Mouse (Mus musculus): ENCODE measurements around the gene Car1. TPM values are rescaled to one million over a fixed set of nuclear protein-coding genes. Genes with fewer than 3 reads are reported as not detected.
"Not testable (repeated sequence)": the region's sequence is repeated elsewhere in the genome, so short reads cannot be mapped to it uniquely, and the experiment has no call there.

Gene Car1
- polyA plus RNA-seq, 1 experiment from 2014 or later, result 0.15 TPM

- no peak overlapping the region for H3K27ac ChIP-seq (ENCODE audit: low read length)
- H3K4me2 ChIP-seq (ENCODE audit: low read depth, low read length), result no peak overlapping the region
- no peaks in the 10 kb centered on the region for H3K36me3 ChIP-seq (ENCODE audit: control insufficient read depth, insufficient read depth, low read length)
- WGBS, result 69% methylated on average over 1 of the region's 1 CpGs
- H3K27me3 ChIP-seq (ENCODE audit: control insufficient read depth, insufficient read depth, low read depth, low read length), result no peaks in the 10 kb centered on the region
- no peaks in the 10 kb centered on the region for H3K4me1 ChIP-seq (replicated peaks; ENCODE audit: control insufficient read depth, insufficient read depth, low read length)
- H3K4me3 ChIP-seq (ENCODE audit: low read length), result no peak overlapping the region
- H3K9ac ChIP-seq (ENCODE audit: low read length), result no peak overlapping the region
- no peak for ATAC-seq (ENCODE audit: low read depth)
- H3K9me3 ChIP-seq (ENCODE audit: control insufficient read depth, low read length), result no peaks in the 10 kb centered on the region
Measured at GRCm38 (mm10) chr3:14787607-14788006, 20.6 kb downstream of the Car1 start.

DNA sequence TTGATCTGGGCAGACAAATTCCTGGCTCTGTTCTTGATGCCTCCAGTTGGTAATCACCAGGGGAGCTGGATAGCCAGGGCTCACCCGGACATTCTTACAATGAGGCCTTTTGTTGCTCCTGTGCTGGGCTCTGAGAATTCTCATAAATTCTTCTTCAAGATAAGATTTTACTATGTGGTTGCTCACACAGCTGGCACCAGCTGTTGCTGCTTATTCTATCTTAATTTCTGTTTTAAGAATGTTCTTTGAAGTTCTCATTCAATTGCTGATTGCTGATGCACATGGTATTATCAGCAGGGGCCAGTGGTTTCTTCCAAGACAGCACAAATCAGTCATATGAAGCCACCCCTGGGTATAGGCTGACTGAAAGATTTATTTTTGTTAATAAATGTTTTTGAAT lies 21.0 kb downstream of the Car1 start:
- Histone ChIP-seq H3K27ac (ENCODE audit: low read length) (0 out of 2 replicates have a peak overlapping the region, but pooled peaks have one; percentile 2), H3K9me3 (ENCODE audit: control insufficient read depth, low read length) (no peaks in the 10 kb centered on the region)
- WGBS, result 29% methylated on average over 1 of the region's 1 CpGs

GRCm38 (mm10) chr3:14786551-14787079 lies 21.6 kb downstream of the Car1 start:
- 68% methylated on average over 2 of the region's 2 CpGs for WGBS
- H3K4me3 ChIP-seq (ENCODE audit: low read length), result no peak overlapping the region
- 0 out of 2 replicates have a peak overlapping the region, but pooled peaks have one; percentile 2 for H3K27ac ChIP-seq (ENCODE audit: low read length)
- H3K9me3 ChIP-seq (ENCODE audit: control insufficient read depth, low read length), result no peaks in the 10 kb centered on the region
- no peaks in the 10 kb centered on the region for H3K27me3 ChIP-seq (ENCODE audit: control insufficient read depth, insufficient read depth, low read depth, low read length)
- H3K4me1 ChIP-seq (replicated peaks; ENCODE audit: control insufficient read depth, insufficient read depth, low read length), result no peaks in the 10 kb centered on the region
- no peaks in the 10 kb centered on the region for H3K36me3 ChIP-seq (ENCODE audit: control insufficient read depth, insufficient read depth, low read length)
- H3K4me2 ChIP-seq (ENCODE audit: low read depth, low read length), result no peak overlapping the region
- no peak for ATAC-seq (ENCODE audit: low read depth)
- H3K9ac ChIP-seq (ENCODE audit: low read length), result no peak overlapping the region

More for the DNA sequence above, 21.0 kb downstream of the Car1 start:
- Histone ChIP-seq H3K9ac (ENCODE audit: low read length) (no peak overlapping the region), H3K27me3 (ENCODE audit: control insufficient read depth, insufficient read depth, low read depth, low read length) (no peaks in the 10 kb centered on the region), H3K4me3 (ENCODE audit: low read length) (no peak overlapping the region), H3K4me2 (ENCODE audit: low read depth, low read length) (no peak overlapping the region), H3K4me1 (replicated peaks; ENCODE audit: control insufficient read depth, insufficient read depth, low read length) (no peaks in the 10 kb centered on the region), H3K36me3 (ENCODE audit: control insufficient read depth, insufficient read depth, low read length) (no peaks in the 10 kb centered on the region)
- peak; percentile 54 for ATAC-seq (ENCODE audit: low read depth)

DNA sequence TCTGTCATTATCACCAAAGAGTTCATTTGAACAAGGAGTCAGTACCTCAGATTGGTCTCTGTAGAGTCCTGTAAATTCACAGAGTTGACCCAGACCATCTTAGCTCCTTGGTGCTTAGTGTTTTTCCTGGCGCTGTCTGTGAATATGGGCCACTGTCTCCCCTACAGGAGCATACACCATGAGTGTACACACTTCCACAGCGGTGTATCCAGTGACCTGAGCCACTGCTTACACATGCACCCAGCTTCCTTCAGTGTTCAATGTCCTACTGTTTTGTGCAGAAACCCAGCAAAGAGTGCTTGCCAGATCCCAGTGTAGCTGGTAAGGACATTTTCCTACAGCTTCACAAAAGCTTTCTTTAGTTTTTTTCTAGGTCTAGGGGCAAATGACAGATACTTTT lies 22.8 kb downstream of the Car1 start:
- Histone ChIP-seq H3K4me1 (replicated peaks; ENCODE audit: control insufficient read depth, insufficient read depth, low read length) (no peaks in the 10 kb centered on the region), H3K27me3 (ENCODE audit: control insufficient read depth, insufficient read depth, low read depth, low read length) (no peaks in the 10 kb centered on the region), H3K4me3 (ENCODE audit: low read length) (no peak overlapping the region), H3K27ac (ENCODE audit: low read length) (no peak overlapping the region), H3K9me3 (ENCODE audit: control insufficient read depth, low read length) (no peaks in the 10 kb centered on the region), H3K4me2 (ENCODE audit: low read depth, low read length) (no peak overlapping the region), H3K36me3 (ENCODE audit: control insufficient read depth, insufficient read depth, low read length) (no peaks in the 10 kb centered on the region), H3K9ac (ENCODE audit: low read length) (no peak overlapping the region)
- no peak for ATAC-seq (ENCODE audit: low read depth)
- WGBS, result 60% methylated on average over 2 of the region's 2 CpGs

GRCm38 (mm10) chr3:14783198-14783597 lies 25.0 kb downstream of the Car1 start:
- H3K4me3 ChIP-seq (ENCODE audit: low read length); H3K27me3 ChIP-seq (ENCODE audit: control insufficient read depth, insufficient read depth, low read depth, low read length); H3K4me1 ChIP-seq (replicated peaks; ENCODE audit: control insufficient read depth, insufficient read depth, low read length); H3K9ac ChIP-seq (ENCODE audit: low read length); H3K36me3 ChIP-seq (ENCODE audit: control insufficient read depth, insufficient read depth, low read length); H3K4me2 ChIP-seq (ENCODE audit: low read depth, low read length); H3K9me3 ChIP-seq (ENCODE audit: control insufficient read depth, low read length); H3K27ac ChIP-seq (ENCODE audit: low read length); ATAC-seq (ENCODE audit: low read depth): not testable (repeated sequence)
- 45% methylated on average over 5 of the region's 5 CpGs for WGBS

GRCm38 (mm10) chr3:14782365-14782764 lies 25.8 kb downstream of the Car1 start:
- not testable (repeated sequence) for ATAC-seq (ENCODE audit: low read depth); H3K4me2 ChIP-seq (ENCODE audit: low read depth, low read length); H3K4me1 ChIP-seq (replicated peaks; ENCODE audit: control insufficient read depth, insufficient read depth, low read length); H3K36me3 ChIP-seq (ENCODE audit: control insufficient read depth, insufficient read depth, low read length); H3K27ac ChIP-seq (ENCODE audit: low read length); H3K9me3 ChIP-seq (ENCODE audit: control insufficient read depth, low read length); H3K27me3 ChIP-seq (ENCODE audit: control insufficient read depth, insufficient read depth, low read depth, low read length); H3K4me3 ChIP-seq (ENCODE audit: low read length); H3K9ac ChIP-seq (ENCODE audit: low read length)
- WGBS, result 71% methylated on average over 3 of the region's 3 CpGs

- Histone ChIP-seq H3K4me3 (ENCODE audit: low read length) (no peak overlapping the region), H3K4me1 (replicated peaks; ENCODE audit: control insufficient read depth, insufficient read depth, low read length) (no peaks in the 10 kb centered on the region), H3K27ac (ENCODE audit: low read length) (no peak overlapping the region), H3K9ac (ENCODE audit: low read length) (no peak overlapping the region), H3K36me3 (ENCODE audit: control insufficient read depth, insufficient read depth, low read length) (no peaks in the 10 kb centered on the region), H3K9me3 (ENCODE audit: control insufficient read depth, low read length) (no peaks in the 10 kb centered on the region), H3K4me2 (ENCODE audit: low read depth, low read length) (no peak overlapping the region), H3K27me3 (ENCODE audit: control insufficient read depth, insufficient read depth, low read depth, low read length) (no peaks in the 10 kb centered on the region)
- 62% methylated on average over 2 of the region's 2 CpGs for WGBS
- no peak for ATAC-seq (ENCODE audit: low read depth)
Measured at GRCm38 (mm10) chr3:14780212-14780611, 28.0 kb downstream of the Car1 start.

DNA sequence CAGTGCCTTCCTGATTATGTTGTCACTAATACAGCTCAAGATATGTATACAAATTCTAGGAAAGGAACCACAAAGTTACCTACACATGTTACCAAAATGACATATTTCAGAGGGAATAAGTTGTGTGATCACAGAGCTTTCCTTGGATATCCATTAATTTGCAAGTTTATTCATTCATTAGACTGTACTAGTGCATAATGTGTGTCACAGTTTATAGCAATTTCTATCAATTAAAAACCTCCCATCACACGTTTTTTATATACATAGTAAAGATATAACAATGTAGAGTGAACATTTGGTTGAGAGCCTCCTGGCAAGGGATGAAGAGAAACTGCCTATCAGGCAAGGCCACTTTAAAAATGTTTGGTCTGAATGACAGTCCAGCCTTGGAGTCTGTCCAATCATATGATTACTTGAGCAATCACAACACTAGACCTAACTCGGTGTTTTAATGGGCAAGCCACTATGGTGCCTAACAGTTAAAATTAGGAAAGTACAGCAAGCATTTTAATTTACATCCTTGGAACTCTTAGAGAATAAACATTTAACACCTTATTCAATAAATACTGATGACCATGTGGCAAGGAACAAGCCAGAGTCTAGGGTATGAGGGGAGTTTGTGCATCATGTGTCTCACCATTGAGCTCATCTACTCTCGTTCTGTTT lies 31.5 kb downstream of the Car1 start:
- H3K9ac ChIP-seq (ENCODE audit: low read length); ATAC-seq (ENCODE audit: low read depth); H3K27me3 ChIP-seq (ENCODE audit: control insufficient read depth, insufficient read depth, low read depth, low read length); H3K27ac ChIP-seq (ENCODE audit: low read length); H3K4me3 ChIP-seq (ENCODE audit: low read length); H3K9me3 ChIP-seq (ENCODE audit: control insufficient read depth, low read length); H3K36me3 ChIP-seq (ENCODE audit: control insufficient read depth, insufficient read depth, low read length); H3K4me1 ChIP-seq (replicated peaks; ENCODE audit: control insufficient read depth, insufficient read depth, low read length); H3K4me2 ChIP-seq (ENCODE audit: low read depth, low read length): not testable (repeated sequence)
- WGBS, result 64% methylated on average over 2 of the region's 3 CpGs

- not testable (repeated sequence) for H3K4me2 ChIP-seq (ENCODE audit: low read depth, low read length); H3K9ac ChIP-seq (ENCODE audit: low read length); H3K4me3 ChIP-seq (ENCODE audit: low read length); H3K27me3 ChIP-seq (ENCODE audit: control insufficient read depth, insufficient read depth, low read depth, low read length); H3K27ac ChIP-seq (ENCODE audit: low read length); H3K36me3 ChIP-seq (ENCODE audit: control insufficient read depth, insufficient read depth, low read length); ATAC-seq (ENCODE audit: low read depth); H3K4me1 ChIP-seq (replicated peaks; ENCODE audit: control insufficient read depth, insufficient read depth, low read length); H3K9me3 ChIP-seq (ENCODE audit: control insufficient read depth, low read length)
- 87% methylated on average over 1 of the region's 1 CpGs for WGBS
Measured at GRCm38 (mm10) chr3:14774539-14774938, 33.6 kb downstream of the Car1 start.
